Mouse (Mus musculus): ENCODE results near the gene Gpr146. TPM values are rescaled to one million over a fixed set of nuclear protein-coding genes. Genes with fewer than 3 reads are reported as not detected.
"Not testable (repeated sequence)": the region's sequence is repeated elsewhere in the genome, so short reads cannot be mapped to it uniquely, and the experiment has no call there.

Gpr146 gene
- total RNA-seq (2017) = 11.2 and 11.8 TPM in 2 replicates

- ATAC-seq (replicated peaks in 1 of 2; ENCODE audit: insufficient read depth in 1 of 2, low FRiP score in 2 of 2, low TSS enrichment in 1 of 2, low read depth in 1 of 2, poor library complexity in 2 of 2, severe bottlenecking in 2 of 2) = peak; percentile 19 to 34; a peak in 3 of 4 replicates
Observed at GRCm38 (mm10) chr5:139377468-139378270, at the start of gene Gpr146. Gene Gpr146 (plus strand): TSS chr5:139377697.

- ATAC-seq (replicated peaks in 1 of 2; ENCODE audit: insufficient read depth in 1 of 2, low FRiP score in 2 of 2, low TSS enrichment in 1 of 2, low read depth in 1 of 2, poor library complexity in 2 of 2, severe bottlenecking in 2 of 2) = no peak
Observed at GRCm38 (mm10) chr5:139330766-139331165, 46.7 kb upstream of the Gpr146 start.

GRCm38 (mm10) chr5:139331742-139332141, 45.8 kb upstream of the Gpr146 start:
- peak; percentile 53 to 61; a peak in 2 of 4 replicates for ATAC-seq (replicated peaks in 1 of 2; ENCODE audit: insufficient read depth in 1 of 2, low FRiP score in 2 of 2, low TSS enrichment in 1 of 2, low read depth in 1 of 2, poor library complexity in 2 of 2, severe bottlenecking in 2 of 2)

- no peak for ATAC-seq (replicated peaks in 1 of 2; ENCODE audit: insufficient read depth in 1 of 2, low FRiP score in 2 of 2, low TSS enrichment in 1 of 2, low read depth in 1 of 2, poor library complexity in 2 of 2, severe bottlenecking in 2 of 2)
Observed at GRCm38 (mm10) chr5:139332590-139333272, 44.8 kb upstream of the Gpr146 start.

GRCm38 (mm10) chr5:139333301-139334013, 44.0 kb upstream of the Gpr146 start:
- ATAC-seq (replicated peaks in 1 of 2; ENCODE audit: insufficient read depth in 1 of 2, low FRiP score in 2 of 2, low TSS enrichment in 1 of 2, low read depth in 1 of 2, poor library complexity in 2 of 2, severe bottlenecking in 2 of 2) = no peak

- not testable (repeated sequence) for ATAC-seq (replicated peaks in 1 of 2; ENCODE audit: insufficient read depth in 1 of 2, low FRiP score in 2 of 2, low TSS enrichment in 1 of 2, low read depth in 1 of 2, poor library complexity in 2 of 2, severe bottlenecking in 2 of 2)
Observed at GRCm38 (mm10) chr5:139334394-139334793, 43.1 kb upstream of the Gpr146 start.

- no peak for ATAC-seq (replicated peaks in 1 of 2; ENCODE audit: insufficient read depth in 1 of 2, low FRiP score in 2 of 2, low TSS enrichment in 1 of 2, low read depth in 1 of 2, poor library complexity in 2 of 2, severe bottlenecking in 2 of 2)
Observed at GRCm38 (mm10) chr5:139335634-139336033, 41.9 kb upstream of the Gpr146 start.

GRCm38 (mm10) chr5:139337826-139338370, 39.6 kb upstream of the Gpr146 start:
- ATAC-seq (replicated peaks in 1 of 2; ENCODE audit: insufficient read depth in 1 of 2, low FRiP score in 2 of 2, low TSS enrichment in 1 of 2, low read depth in 1 of 2, poor library complexity in 2 of 2, severe bottlenecking in 2 of 2) = no peak

GRCm38 (mm10) chr5:139338403-139338802, 39.1 kb upstream of the Gpr146 start:
- ATAC-seq (replicated peaks in 1 of 2; ENCODE audit: insufficient read depth in 1 of 2, low FRiP score in 2 of 2, low TSS enrichment in 1 of 2, low read depth in 1 of 2, poor library complexity in 2 of 2, severe bottlenecking in 2 of 2) = no peak

- ATAC-seq (replicated peaks in 1 of 2; ENCODE audit: insufficient read depth in 1 of 2, low FRiP score in 2 of 2, low TSS enrichment in 1 of 2, low read depth in 1 of 2, poor library complexity in 2 of 2, severe bottlenecking in 2 of 2) = no peak
Observed at GRCm38 (mm10) chr5:139338891-139339290, 38.6 kb upstream of the Gpr146 start.

GRCm38 (mm10) chr5:139344021-139344686, 33.3 kb upstream of the Gpr146 start:
- peak; percentile 79 to 83 for ATAC-seq (replicated peaks in 1 of 2; ENCODE audit: insufficient read depth in 1 of 2, low FRiP score in 2 of 2, low TSS enrichment in 1 of 2, low read depth in 1 of 2, poor library complexity in 2 of 2, severe bottlenecking in 2 of 2)

- peak; percentile 95 for ATAC-seq (replicated peaks in 1 of 2; ENCODE audit: insufficient read depth in 1 of 2, low FRiP score in 2 of 2, low TSS enrichment in 1 of 2, low read depth in 1 of 2, poor library complexity in 2 of 2, severe bottlenecking in 2 of 2)
Observed at GRCm38 (mm10) chr5:139344687-139345363, 32.7 kb upstream of the Gpr146 start.

GRCm38 (mm10) chr5:139345364-139345714, 32.2 kb upstream of the Gpr146 start:
- peak in 1 of 2 experiments; percentile 24; a peak in 2 of 4 replicates for ATAC-seq (replicated peaks in 1 of 2; ENCODE audit: insufficient read depth in 1 of 2, low FRiP score in 2 of 2, low TSS enrichment in 1 of 2, low read depth in 1 of 2, poor library complexity in 2 of 2, severe bottlenecking in 2 of 2)

GRCm38 (mm10) chr5:139347225-139347624, 30.3 kb upstream of the Gpr146 start:
- no peak for ATAC-seq (replicated peaks in 1 of 2; ENCODE audit: insufficient read depth in 1 of 2, low FRiP score in 2 of 2, low TSS enrichment in 1 of 2, low read depth in 1 of 2, poor library complexity in 2 of 2, severe bottlenecking in 2 of 2)

GRCm38 (mm10) chr5:139349713-139350112, 27.8 kb upstream of the Gpr146 start:
- ATAC-seq (replicated peaks in 1 of 2; ENCODE audit: insufficient read depth in 1 of 2, low FRiP score in 2 of 2, low TSS enrichment in 1 of 2, low read depth in 1 of 2, poor library complexity in 2 of 2, severe bottlenecking in 2 of 2) = no peak

- no peak for ATAC-seq (replicated peaks in 1 of 2; ENCODE audit: insufficient read depth in 1 of 2, low FRiP score in 2 of 2, low TSS enrichment in 1 of 2, low read depth in 1 of 2, poor library complexity in 2 of 2, severe bottlenecking in 2 of 2)
Observed at GRCm38 (mm10) chr5:139351134-139351533, 26.4 kb upstream of the Gpr146 start, which contains the start of gene Cox19. Gene Cox19 (minus strand): TSS chr5:139351418.

- no peak for ATAC-seq (replicated peaks in 1 of 2; ENCODE audit: insufficient read depth in 1 of 2, low FRiP score in 2 of 2, low TSS enrichment in 1 of 2, low read depth in 1 of 2, poor library complexity in 2 of 2, severe bottlenecking in 2 of 2)
Observed at GRCm38 (mm10) chr5:139351628-139352027, 25.9 kb upstream of the Gpr146 start.
